Mouse (Mus musculus): Measurements from ENCODE around the gene Twf2.

Twf2 gene

DNA sequence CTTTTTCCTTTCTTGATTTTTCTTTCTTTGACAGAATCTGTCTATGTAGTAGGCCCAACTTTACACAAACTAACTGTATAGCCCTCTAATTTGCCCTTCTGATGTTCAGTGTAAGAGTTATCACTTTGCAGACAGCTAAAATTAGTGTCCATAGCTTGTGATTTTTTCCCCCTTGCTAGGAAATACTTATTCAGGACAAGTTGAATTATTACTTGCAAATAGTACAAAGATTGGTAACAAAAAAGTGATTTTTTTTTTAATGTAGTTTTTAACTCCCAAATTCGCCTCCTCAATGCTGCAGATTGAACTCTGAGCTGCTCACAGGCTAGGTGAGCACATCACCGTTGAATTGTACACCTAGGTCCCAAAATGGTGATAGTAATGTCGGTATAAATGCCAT, 22.9 kb upstream of the Twf2 start:
- DNase-seq: no peak

DNA sequence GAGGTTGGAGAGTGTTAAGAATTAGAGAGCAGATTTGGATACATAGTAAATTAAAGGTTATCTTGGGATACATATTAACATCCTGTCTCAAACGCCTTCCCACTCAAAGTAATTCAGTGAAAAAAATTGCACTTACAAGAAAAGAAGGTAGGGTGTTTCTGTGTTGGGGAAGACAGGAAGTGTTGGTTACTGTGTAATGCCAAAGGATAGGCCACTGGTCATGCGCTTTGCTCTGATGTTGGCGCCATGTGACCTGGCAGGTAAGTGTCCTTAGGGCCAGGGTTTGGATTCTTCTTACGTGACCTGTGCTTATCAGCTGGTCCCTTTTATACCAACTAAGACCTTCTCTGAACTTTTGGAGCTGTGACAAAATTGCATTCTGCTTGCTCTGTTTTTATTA, 20.8 kb upstream of the Twf2 start:
- no peak for DNase-seq

DNA sequence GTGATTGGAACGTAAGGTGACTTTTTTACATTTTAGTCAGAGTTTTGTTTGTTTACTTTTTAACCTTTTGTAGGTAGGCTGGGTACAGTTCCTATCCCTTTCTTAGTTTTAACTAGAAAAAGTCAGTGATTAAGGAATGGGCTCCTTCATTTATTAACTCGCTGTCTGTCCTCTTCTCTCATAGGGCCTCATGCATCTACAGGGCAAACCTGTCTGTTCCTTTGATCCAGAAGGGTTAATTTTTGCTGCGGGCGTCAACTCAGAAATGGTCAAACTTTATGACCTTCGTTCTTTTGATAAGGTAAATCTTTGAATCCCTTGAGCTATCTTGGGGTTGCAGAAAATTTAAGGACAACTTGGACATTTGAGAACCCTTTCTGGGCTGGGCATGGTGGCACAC, 18.9 kb upstream of the Twf2 start:
- DNase-seq: no peak

DNA sequence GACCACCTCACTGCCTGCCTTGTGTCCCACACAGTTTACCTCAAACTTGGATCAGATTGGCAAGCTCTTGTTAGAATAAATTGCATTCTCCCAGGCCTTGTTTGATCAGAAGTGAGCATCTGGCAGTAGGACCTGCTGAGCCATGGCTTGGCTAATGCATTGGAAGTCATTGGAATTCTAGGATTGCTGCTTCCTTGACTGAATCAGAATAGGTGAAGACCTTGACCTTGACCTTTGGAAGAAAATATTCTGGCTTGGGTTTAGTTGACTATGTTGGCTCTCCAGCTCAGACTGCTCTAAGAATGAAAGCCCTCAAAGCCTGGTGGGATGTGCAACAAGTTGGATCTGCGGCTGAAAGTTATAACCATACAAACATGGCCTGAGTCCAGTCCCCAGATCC, 11.6 kb upstream of the Twf2 start:
- no peak for DNase-seq

DNA sequence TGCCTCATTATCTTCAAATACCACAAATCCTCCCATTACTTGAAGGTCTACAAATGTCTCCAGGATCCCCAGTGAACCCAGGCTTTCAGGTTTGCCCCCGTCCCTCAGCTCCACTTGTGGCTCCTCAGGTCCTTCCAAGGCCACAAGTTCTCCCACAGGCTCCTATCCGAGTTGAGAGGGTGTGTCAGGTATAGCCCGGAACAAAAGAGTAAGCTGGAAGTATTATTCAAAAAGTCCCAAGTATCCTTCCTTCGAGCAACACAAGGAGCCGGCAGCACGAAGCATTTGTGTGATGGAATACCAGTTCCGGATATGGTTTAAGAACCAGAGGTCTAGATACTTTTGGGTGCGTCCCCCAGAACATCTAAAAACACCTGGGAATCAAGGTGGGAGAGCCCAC, 10.9 kb upstream of the Twf2 start:
- no peak for DNase-seq

DNA sequence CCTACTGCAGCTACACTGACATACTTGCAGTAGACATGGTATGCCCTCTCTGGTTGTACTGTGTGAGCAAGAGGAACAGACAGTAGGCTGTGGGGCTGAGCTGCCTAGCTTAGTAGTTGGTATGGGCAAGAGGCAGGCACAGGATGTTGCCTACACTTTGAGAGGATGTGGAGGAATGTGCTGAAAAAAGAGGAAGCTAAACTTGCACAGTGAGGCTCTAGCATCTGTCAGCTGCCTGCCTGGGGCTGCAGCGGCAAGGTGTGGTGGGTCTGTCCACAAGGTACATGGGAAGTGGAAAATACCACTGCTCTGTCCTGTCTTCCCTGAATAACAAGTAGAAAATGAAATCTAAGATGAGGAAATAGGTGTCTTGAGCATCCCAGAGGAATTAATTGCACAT, 9.9 kb upstream of the Twf2 start:
- DNase-seq: no peak

DNA sequence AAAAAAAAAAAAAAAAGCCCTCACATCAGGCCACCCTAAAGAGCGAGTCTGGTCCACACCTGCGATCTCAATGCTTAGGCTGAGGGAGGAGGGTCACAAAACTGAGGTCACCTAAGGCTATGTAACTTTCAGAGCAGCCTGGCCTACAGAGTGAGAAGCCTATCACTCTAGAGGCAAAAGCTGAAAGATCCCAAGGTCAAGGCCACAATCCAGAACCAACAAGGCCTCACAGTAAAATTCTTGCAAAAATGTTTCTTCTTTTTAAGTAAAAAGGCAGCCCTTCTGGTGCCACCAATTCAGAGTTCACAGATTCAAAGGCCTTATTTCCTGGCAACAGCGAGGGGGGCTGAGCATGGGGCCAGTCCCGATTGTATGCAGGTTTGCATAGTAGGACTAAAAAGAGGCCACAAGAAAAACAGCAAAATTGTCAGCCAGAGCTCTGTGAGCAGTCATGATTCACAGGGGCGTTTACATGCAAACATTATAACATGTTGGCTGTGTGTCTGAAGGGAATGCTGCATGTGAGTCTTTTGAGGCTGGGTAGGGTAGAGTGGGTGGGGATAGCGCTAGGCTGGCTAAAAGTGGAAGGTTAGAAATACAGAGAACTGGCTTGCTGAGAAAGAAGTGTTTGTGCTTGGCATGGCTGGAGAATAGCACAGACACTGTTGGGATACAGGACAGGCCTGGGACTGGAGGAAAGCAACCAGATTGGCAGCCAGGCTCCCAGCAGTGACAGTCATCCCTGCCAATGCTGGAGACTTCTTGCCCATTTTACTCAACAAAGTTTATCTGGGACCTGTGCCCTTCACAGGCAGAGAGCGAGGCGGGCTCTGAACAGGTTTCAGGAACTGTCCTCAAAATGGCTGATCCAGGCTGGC, 8.7 kb upstream of the Twf2 start:
- no peak for DNase-seq

DNA sequence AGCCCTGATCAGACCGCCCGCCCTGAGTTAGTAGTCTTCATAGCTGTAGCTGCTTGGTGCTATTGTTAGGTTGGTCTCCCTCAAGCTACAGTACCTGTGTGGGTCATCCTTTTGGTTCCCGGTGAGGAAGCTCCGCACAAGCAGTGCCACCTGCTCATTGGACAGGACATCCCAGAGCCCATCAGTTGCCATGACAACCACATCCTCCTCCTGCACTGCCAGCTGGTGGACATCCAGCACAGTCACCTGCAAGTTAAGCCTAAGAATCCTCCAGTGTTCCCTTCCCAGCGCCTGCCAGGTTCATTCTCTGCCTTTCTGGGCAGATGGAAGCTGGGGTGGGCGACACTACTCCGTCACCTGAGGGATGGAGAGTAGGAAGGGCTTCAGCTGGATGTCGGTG, 7.2 kb upstream of the Twf2 start:
- peak; percentile 71 for DNase-seq

DNA sequence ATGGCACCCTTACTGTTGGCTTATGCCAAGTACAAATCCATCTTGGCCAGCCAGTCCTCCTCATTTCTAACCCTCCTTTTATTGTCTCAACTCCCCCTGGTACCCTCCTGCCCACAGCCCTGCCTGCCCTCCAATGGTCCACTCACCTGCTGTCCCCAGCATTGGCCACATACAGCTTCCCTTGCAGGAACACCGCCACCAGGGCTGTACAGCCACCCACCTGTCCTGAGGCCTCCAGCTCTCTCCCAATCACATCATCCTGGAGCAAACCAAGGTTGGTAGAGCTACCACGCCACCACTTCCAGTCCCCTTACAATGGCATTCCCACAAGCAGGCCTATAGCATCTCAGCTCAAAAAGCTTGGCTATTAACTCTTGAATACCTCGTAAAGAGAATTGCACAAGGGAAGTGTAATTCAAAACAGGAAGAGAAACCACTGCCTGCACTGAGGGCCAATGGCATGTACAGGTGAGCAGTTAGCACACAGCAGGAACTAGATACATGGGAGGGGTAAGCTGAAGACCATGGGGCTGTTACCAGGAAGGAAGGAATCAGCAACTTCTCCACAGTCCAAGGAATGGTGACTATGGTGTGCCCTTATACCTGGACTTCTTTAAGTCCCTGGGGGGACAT, 5.7 kb upstream of the Twf2 start:
- no peak for DNase-seq

DNA sequence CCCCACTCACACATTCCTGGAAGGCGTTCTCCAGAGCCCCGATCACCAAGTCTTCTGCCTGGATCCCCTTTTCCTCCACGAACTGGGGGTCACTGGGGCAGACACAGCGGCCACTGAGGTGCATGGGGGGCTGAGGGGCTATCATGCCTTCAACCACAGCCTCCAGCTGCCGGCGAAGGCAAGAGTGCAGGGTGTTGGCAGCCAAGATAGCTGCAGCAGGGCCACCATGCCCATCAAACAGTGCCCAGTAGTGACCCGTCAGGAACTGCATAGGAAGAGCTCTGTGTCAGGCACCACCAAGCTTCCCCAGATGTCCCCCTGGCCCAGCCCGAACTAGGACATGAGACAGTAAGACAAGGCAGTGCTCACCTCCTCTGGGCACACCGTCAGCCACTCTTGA, 5.2 kb upstream of the Twf2 start:
- DNase-seq: no peak

DNA sequence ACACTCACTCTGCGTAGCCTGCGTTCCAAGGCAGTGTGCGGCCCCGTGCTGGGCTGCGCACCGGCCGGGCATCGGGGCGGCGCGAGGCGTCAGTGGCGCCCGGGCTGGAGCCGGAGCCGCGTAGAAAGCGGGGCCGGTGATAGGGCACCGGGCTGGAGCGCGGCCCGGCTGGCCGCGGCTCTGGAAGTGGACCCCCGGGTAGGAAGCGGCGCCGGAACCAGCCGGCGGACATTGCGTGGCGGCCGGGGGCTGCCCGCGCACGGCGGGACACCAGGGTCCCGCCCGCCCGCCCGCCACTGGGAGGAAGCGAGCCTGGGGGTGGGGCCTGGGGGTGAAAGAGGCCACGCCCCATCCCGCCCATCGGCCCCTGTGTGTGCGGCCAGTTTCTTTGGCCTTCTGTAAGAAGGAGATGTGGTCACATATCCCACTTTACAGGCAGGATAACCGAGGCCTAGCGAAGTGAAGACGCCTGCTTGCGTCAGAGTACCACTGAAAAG, 3.9 kb upstream of the Twf2 start:
- DNase-seq: no peak

DNA sequence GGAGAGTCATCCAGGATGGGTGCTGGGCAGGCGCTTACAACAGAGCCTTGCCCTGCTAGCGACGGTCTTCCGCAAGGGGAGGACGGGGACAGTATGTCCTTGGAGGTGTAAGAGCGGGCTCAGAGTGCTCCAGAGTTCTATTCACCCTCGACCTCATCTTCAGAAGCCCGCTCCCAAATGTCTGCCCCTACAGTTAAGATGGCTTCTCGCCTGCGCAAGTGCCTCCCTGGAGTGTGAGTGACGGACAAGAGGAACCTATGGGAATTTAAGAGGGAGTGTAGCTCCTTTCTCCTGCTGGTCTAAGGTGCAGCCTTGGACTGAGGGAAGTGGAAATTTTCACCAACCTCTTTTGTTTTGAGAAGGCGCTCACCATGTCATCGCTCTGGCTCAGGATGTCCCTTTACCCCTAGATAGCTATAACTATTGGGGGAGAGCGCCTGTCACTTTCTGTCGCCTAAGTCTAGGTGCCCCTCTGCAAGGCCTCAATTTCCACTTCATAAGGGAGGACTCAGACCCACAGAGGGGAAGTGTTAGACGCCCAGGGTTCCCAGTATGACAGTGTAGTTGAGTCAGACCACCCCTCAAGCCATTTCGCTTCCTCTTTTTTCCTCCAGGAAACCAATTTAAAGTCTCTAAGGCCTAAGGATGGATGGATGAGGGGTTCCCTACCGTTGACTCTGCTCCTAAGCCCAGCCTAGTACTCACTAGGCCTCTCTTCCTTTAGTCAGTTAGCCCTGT, 3.2 kb upstream of the Twf2 start, which contains the start of gene Ppm1m:
Gene Ppm1m, minus strand, starts transcription at position 212 of the 738 bp plus-strand sequence.
- DNase-seq: no peak

DNA sequence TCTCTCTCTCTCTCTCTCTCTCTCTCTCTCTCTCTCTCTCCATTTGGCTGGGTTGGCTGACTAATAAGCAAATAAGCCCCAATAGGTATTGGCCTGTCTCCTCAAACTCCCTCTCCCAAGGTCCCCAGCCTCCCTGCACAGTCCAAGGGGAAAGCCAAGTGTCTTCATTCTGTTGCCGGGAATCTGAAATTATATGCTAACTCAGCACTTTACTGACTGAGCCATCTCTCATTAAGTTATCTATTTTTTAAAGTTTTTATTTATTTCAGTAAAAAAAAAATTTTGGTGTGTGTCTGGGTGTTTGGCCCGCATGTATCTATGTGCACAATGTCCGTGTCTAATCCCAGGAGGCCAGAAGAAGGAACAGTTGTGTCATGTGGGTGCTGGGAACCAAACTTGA, 1.0 kb upstream of the Twf2 start:
- DNase-seq: no peak

DNA sequence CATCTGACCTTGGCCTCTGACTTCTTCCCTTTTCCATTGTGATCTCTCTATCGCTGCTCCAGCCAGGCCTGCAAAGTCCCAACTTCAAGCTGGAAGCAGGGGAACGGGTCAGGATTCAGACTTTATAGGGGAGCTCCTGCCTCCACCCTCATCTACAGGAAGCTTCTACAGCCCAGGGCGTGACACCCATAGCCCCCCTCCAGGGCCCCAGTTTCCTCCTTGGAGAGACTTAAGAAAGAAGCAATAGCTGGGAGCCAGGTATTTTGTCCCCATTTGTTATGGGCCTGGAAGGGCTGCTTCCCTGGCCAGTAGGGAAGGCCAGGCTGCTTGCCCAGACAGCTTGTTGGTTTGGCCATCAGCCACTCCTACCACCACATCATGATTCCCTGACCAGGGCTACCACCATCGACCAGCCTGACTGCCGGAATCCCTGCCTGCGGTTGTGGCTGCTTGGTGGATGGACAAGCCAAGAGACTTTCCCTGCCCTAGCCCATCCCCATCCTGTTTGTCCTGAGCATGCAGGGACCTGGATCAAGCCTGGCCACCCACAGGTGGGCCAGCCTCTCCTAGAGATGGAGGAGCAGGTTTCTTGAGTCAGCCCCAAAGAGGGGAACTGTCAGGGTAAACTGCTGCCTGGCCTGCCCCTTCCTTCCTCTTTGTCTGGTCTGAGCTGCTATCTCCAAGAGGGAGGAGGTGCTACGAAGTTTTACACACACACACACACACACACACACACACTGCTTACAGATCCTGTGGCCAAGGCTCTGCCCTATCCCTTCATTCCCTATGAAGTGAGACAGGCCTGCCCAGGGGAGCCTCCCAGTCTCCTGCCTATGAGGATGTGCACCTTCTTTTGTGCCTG, 1.3 kb downstream of the Twf2 start:
- DNase-seq: peak; percentile 71

DNA sequence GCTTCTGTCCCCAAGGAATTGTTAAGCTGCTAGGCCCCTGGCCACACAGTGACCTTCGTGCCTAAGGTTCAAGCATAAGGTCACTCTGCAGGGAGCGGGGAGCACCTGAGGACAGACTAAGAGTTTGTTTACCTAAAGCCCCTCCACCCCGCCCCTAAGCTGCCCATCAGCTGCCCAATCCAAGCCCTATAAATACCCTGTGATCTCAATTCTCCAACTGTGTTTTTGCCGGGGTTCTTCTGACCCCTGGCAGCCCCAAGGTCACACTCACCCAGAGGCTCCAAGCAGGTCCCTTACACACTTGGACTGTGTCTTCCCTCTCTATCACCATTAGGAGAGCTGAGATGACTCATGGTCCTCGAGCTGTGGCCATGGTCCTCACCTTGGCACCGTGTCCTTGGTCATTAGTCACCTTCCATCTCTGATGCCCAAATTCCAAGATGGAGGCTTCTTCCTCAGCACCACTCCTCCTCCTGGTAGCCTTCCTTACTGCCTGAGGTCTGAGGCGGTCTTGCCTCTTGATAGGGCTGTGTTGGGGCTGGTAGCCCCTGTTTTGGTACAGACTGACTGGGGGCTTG, 2.9 kb downstream of the Twf2 start:
- no peak for DNase-seq

DNA sequence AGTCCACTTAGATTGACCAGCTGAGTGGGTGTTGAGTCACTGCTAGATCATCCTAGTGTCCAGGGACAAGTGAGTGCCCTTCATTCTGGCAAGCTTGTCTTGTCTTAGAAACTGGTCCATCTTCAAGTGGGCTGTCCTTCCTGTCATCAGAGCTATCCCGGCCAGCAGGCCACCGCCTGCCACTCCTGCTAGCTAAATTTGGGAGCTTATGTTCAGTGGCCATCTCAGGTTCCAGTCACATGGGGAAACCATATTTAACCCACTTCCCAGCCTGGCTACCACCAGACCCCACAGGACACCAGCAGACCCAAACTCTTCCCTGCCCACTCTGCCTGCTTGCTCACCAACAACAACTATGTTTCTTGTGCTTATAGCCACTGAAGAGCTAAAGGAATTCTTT, 3.6 kb downstream of the Twf2 start:
- DNase-seq: no peak

DNA sequence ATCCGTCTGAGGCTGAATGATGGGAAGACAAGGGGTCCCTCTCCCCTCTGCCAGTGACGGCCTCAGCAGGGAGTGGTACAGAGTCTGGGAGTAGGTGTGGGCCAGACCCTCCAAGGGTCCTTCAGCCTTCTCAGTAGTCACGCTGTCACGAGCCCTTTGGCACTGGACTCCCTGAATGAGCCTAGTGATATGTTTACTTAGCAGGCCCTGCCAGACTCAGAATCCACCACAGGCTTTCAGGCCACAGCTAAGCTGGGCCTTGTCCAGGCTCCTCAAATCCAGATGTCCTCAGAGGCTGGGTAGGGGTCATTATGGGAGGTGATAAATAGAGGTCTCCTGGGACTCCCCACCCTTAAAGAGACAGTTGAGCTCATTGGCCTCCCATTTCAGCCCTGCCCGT, 5.3 kb downstream of the Twf2 start:
- DNase-seq: no peak

DNA sequence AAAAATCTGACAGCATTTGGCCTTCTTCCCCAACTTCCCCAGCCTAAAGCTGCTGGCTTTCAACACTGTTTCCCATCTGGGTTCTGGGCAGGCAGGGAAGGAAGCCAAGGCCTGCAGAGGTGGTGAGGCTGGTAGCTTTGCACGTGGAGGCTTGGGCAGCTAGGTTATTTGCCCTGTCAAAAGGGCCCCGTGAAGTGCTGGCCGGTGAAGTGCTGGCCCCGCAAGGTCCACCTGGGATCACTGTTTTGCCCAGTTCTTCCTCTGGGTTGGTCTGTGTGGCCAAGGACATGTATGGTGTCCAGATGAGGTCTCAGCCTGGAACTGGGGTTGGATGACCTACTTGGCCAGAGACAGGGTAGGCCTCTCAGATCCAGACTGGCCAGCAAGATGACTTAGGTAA, 7.0 kb downstream of the Twf2 start:
- no peak for DNase-seq

DNA sequence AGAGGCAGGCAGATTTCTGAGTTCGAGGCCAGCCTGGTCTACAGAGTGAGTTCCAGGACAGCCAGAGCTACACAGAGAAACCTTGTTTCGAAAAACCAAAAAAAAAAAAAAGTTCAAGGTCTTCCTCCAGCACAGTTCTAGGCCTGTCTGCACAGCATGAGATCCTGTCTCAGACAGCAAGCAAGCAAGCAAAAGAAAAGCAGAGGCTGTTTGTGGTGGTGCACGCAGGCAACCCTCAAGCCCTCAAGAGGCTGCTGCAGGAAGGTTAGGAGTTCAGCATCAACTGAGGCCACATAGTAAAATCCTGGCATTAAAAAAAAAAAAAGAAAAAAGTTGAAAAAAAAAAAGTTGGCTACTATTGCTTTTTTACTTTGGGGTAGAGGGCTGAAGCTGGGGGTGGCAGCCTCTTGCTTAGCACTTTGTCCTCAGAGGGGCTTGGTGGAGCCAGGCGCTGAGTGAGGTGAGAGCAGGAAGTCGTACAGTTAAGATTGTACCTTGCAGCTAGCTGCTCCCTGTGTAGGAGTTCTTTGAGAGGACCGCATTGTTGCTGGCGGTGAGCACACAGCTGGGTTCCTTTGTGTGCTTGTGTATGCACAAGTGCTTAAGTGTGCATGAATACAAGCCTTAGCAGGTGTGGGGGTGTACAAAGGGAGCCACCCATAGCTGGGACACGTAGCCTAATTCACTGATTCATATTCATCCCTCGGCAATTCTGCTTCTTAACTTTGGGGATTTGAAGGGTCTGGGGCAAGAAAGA, 8.1 kb downstream of the Twf2 start:
- no peak for DNase-seq

DNA sequence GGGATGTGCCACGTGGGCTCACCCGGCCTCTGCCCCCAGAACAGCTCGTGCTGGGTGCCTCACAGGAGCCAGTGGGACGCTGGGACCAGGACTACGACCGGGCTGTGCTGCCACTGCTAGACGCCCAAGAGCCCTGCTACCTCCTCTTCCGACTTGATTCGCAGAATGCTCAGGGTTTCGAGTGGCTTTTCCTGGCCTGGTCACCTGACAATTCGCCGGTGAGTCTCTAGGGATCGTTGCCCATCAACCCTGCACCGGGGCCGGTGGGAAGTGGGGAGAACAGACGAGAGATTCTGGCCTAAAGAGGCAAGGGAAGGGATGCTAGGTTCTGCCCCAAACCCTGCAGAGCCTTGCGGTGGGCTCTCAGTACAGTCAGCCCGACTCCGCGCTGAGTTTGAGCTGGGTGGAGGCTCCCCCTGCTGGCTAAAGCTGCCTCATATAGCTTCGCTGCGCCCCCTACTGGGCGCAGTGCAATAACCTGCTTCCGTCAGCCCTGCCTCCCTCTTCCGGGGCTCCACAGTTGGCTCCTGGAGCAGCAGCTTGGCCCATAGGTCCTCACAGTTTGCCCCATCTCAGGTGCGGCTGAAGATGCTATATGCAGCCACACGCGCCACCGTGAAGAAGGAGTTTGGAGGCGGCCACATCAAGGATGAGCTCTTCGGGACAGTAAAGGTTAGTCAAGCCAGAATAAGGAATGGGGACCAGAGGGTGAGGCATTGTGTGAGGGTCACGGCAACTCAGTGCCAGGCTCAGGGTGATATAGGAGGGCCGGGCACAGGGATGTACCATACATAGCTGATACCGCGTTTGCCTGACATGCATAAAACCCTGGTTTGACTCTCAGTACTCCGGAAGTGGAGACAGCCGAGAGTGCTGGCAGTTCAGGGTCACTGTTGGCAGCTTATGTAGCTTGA, 9.0 kb downstream of the Twf2 start:
- DNase-seq: peak; percentile 83

DNA sequence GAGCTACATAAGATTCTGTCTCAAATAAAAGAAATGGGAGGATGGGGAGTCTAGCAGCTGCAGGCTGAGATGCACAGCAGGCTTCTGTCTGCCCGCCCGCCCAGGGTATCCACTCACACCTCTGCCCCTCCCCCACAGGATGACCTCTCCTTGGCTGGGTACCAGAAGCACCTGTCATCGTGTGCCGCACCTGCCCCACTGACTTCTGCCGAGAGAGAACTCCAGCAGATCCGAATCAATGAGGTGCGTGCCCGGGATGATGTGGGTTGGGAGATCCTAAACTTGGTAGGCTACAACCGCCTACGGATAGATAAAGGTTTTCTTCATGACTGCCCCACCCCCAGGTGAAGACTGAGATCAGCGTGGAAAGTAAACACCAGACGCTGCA, 9.7 kb downstream of the Twf2 start:
- no peak for DNase-seq
